Comparison of ENCODE assay signal across 14 mouse cellular contexts in genomic region chr17:34559895-34560294, GRCm38 (mm10). TPM values are rescaled to one million over a fixed set of nuclear protein-coding genes. Genes with fewer than 3 reads are reported as not detected.
DNase-seq lines count a peak whose midpoint lies in the region; ATAC-seq and TF ChIP-seq lines count a peak whose summit lies in the region.
"Had no signal": no experiment of that assay in that cellular context is flagged by ENCODE, and none has a peak within 500 bp of the region (broad histone marks: within the 10 kb centered on the region; RNA-seq: fewer than 3 reads in every experiment).

No protein-coding gene starts in this region.

- no peaks in the 10 kb centered on the region for H3K36me3 ChIP-seq in liver, embryonic 11.5 days (ENCODE audit: control insufficient read depth, insufficient read depth, low read length)
- no peaks in the 10 kb centered on the region for H3K36me3 ChIP-seq in liver, embryonic 14.5 days (replicated peaks; ENCODE audit: control insufficient read depth, insufficient read depth, low read depth)
- H3K36me3 ChIP-seq in stomach, postnatal 0 days (ENCODE audit: control insufficient read depth, insufficient read depth, low read length), result no peaks in the 10 kb centered on the region
- no peaks in the 10 kb centered on the region for H3K36me3 ChIP-seq in hindbrain, embryonic 12.5 days
- H3K36me3 ChIP-seq: heart, embryonic 15.5 days had no signal

- H3K9me3 ChIP-seq in liver, embryonic 11.5 days (ENCODE audit: control insufficient read depth, low read length), result no peaks in the 10 kb centered on the region
- no peaks in the 10 kb centered on the region for H3K9me3 ChIP-seq in liver, embryonic 14.5 days (ENCODE audit: control insufficient read depth, low read length)
- no peaks in the 10 kb centered on the region for H3K9me3 ChIP-seq in stomach, postnatal 0 days (ENCODE audit: control insufficient read depth, low read length)
- H3K9me3 ChIP-seq in hindbrain, embryonic 12.5 days (replicated peaks), result no peaks in the 10 kb centered on the region
- H3K9me3 ChIP-seq: heart, embryonic 15.5 days; megakaryocyte, embryonic 14.5 days had no signal

- ATAC-seq in liver, embryonic 11.5 days (replicated peaks; ENCODE audit: low FRiP score), result no peak; the same call in 1 of the 2 replicates
- peak; percentile 55; the same call in 1 of the 2 replicates for ATAC-seq in liver, embryonic 14.5 days (ENCODE audit: insufficient read depth)
- peak; percentile 52; the same call in 1 of the 2 replicates for ATAC-seq in stomach, postnatal 0 days (ENCODE audit: low FRiP score, low TSS enrichment)
- ATAC-seq in hindbrain, embryonic 12.5 days (ENCODE audit: low FRiP score), result no peak
- ATAC-seq: hindbrain, postnatal 0 days had no signal

- no peak overlapping the region for H3K27ac ChIP-seq in liver, embryonic 11.5 days (ENCODE audit: low read depth, low read length)
- H3K27ac ChIP-seq in liver, embryonic 14.5 days, result no peak overlapping the region
- H3K27ac ChIP-seq in stomach, postnatal 0 days (replicated peaks), result no peak overlapping the region
- H3K27ac ChIP-seq in hindbrain, embryonic 12.5 days, result no peak overlapping the region
- H3K27ac ChIP-seq: heart, embryonic 15.5 days; hindbrain, postnatal 0 days had no signal

- peak; percentile 46 for TF ChIP-seq CTCF in liver, embryonic 14.5 days (IDR thresholded peaks at IDR 0.05; ENCODE audit: low read depth)
- TF ChIP-seq CTCF in stomach, postnatal 0 days (IDR thresholded peaks at IDR 0.05; ENCODE audit: low read depth), result peak; percentile 61

- no peak for TF ChIP-seq EP300 in liver, embryonic 14.5 days (IDR thresholded peaks at IDR 0.05; ENCODE audit: low read depth)
- no peak for TF ChIP-seq EP300 in stomach, postnatal 0 days (optimal IDR thresholded peaks at IDR 0.05)

- H3K4me2 ChIP-seq in liver, embryonic 11.5 days, result no peak overlapping the region
- H3K4me2 ChIP-seq in liver, embryonic 14.5 days (ENCODE audit: low read depth), result no peak overlapping the region
- no peak overlapping the region for H3K4me2 ChIP-seq in stomach, postnatal 0 days (replicated peaks; ENCODE audit: low read depth)
- H3K4me2 ChIP-seq in hindbrain, embryonic 12.5 days (replicated peaks), result no peak overlapping the region
- H3K4me2 ChIP-seq: heart, embryonic 15.5 days had no signal

- peaks cover 6% of the 10 kb centered on the region for H3K4me1 ChIP-seq in liver, embryonic 11.5 days (replicated peaks; ENCODE audit: control insufficient read depth, insufficient read depth, low read length)
- H3K4me1 ChIP-seq in liver, embryonic 14.5 days (replicated peaks; ENCODE audit: control insufficient read depth in 2 of 2, insufficient read depth in 2 of 2, low read length in 1 of 2), result peaks cover 3 to 4% of the 10 kb centered on the region in 2 experiments; a peak in 3 of 4 replicates
- peaks cover 3% of the 10 kb centered on the region; the same call in 1 of the 2 replicates for H3K4me1 ChIP-seq in stomach, postnatal 0 days (replicated peaks; ENCODE audit: control insufficient read depth, insufficient read depth)
- peaks cover 12% of the 10 kb centered on the region for H3K4me1 ChIP-seq in hindbrain, embryonic 12.5 days

- no peak overlapping the region for H3K9ac ChIP-seq in liver, embryonic 11.5 days (ENCODE audit: low read depth, low read length)
- no peak overlapping the region for H3K9ac ChIP-seq in liver, embryonic 14.5 days (replicated peaks)
- H3K9ac ChIP-seq in stomach, postnatal 0 days (ENCODE audit: low read length), result no peak overlapping the region
- H3K9ac ChIP-seq in hindbrain, embryonic 12.5 days, result no peak overlapping the region
- H3K9ac ChIP-seq: heart, embryonic 15.5 days had no signal

- 21% methylated on average over 15 of the region's 15 CpGs for WGBS in liver, embryonic 11.5 days
- 15% methylated on average over 15 of the region's 15 CpGs for WGBS in liver, embryonic 14.5 days (ENCODE audit: insufficient replicate concordance)
- 20% methylated on average over 14 of the region's 15 CpGs for WGBS in stomach, postnatal 0 days
- 26% methylated on average over 15 of the region's 15 CpGs for WGBS in hindbrain, embryonic 12.5 days

- DNase-seq in liver (peak; percentile 65), ZHBTc4 (ENCODE audit: low read depth, low spot score) (peak; percentile 74), MN1 (ENCODE audit: low spot score) (no peak)
- DNase-seq in liver, embryonic 11.5 days (ENCODE audit: low spot score), result no peak
- DNase-seq in liver, embryonic 14.5 days (ENCODE audit: low read depth in 3 of 3, low spot score in 3 of 3), result peak in 1 of 3 experiments; percentile 20
- peak; percentile 69 for DNase-seq in stomach, postnatal 0 days (ENCODE audit: low spot score)
- DNase-seq in heart, postnatal 36 days, result no peak
- DNase-seq: cerebellum, adult 8-10 months; kidney, postnatal 25 days had no signal

- H3K4me3 ChIP-seq in liver, embryonic 11.5 days (ENCODE audit: low read depth, low read length), result no peak overlapping the region
- H3K4me3 ChIP-seq in liver, embryonic 14.5 days (ENCODE audit: insufficient read depth in 1 of 2, low read depth in 2 of 2, low read length in 2 of 2), result no peak overlapping the region
- H3K4me3 ChIP-seq in stomach, postnatal 0 days (ENCODE audit: low read depth, low read length), result no peak overlapping the region
- no peak overlapping the region for H3K4me3 ChIP-seq in hindbrain, embryonic 12.5 days
- H3K4me3 ChIP-seq: heart, embryonic 15.5 days; megakaryocyte, embryonic 14.5 days had no signal

- no peaks in the 10 kb centered on the region for H3K27me3 ChIP-seq in liver, embryonic 11.5 days (replicated peaks; ENCODE audit: control insufficient read depth, insufficient read depth, low read length)
- no peaks in the 10 kb centered on the region for H3K27me3 ChIP-seq in liver, embryonic 14.5 days (ENCODE audit: control insufficient read depth, insufficient read depth, low read length)
- no peaks in the 10 kb centered on the region for H3K27me3 ChIP-seq in stomach, postnatal 0 days (ENCODE audit: control insufficient read depth, insufficient read depth, low read length)
- no peaks in the 10 kb centered on the region for H3K27me3 ChIP-seq in hindbrain, embryonic 12.5 days
- H3K27me3 ChIP-seq: heart, embryonic 15.5 days had no signal

- intact Hi-C loops in heart, postnatal 36 days (cut with DNase I), result no loop called here

RNA-seq across cellular contexts. Expression of gene Notch4, which starts 4.2 kb away (rescaled TPM):
- 2.2 and 4.1 TPM in 2 replicates for polyA plus RNA-seq in liver, embryonic 11.5 days (2014; fragmentation: Nextera tagmentation; extraction: Ambion mirVana)
- polyA plus RNA-seq in liver, embryonic 14.5 days (2012; rRNA removed), result 0.99 and 1.6 TPM in 2 replicates
- 0.58 and 0.67 TPM in 2 replicates for polyA plus RNA-seq in liver, embryonic 14.5 days (2014; fragmentation: Nextera tagmentation; extraction: Ambion mirVana)
- 2.4 and 3.1 TPM in 2 replicates for polyA plus RNA-seq in stomach, postnatal 0 days (2015; fragmentation: Nextera tagmentation; extraction: Ambion mirVana)
- polyA plus RNA-seq in hindbrain, embryonic 12.5 days (2016; fragmentation: Nextera tagmentation; extraction: Ambion mirVana), result 8.9 and 13.1 TPM in 2 replicates
- total RNA-seq in heart, postnatal 36 days (2021), result 10 to 100 TPM; 33.0 to 48.6 TPM

RNA-seq across cellular contexts. Expression of gene Gpsm3, which starts 29.7 kb away (rescaled TPM):
- 18.5 and 19.8 TPM in 2 replicates for polyA plus RNA-seq in liver, embryonic 11.5 days (2014; fragmentation: Nextera tagmentation; extraction: Ambion mirVana)
- polyA plus RNA-seq in liver, embryonic 14.5 days (2012; rRNA removed), result 2.9 and 4.2 TPM in 2 replicates
- 8.1 and 9.8 TPM in 2 replicates for polyA plus RNA-seq in liver, embryonic 14.5 days (2014; fragmentation: Nextera tagmentation; extraction: Ambion mirVana)
- polyA plus RNA-seq in stomach, postnatal 0 days (2015; fragmentation: Nextera tagmentation; extraction: Ambion mirVana), result 7.8 and 8.2 TPM in 2 replicates
- polyA plus RNA-seq in hindbrain, embryonic 12.5 days (2016; fragmentation: Nextera tagmentation; extraction: Ambion mirVana), result 3.5 and 4.3 TPM in 2 replicates
- total RNA-seq in heart, postnatal 36 days (2021), result 1 to 10 TPM; 4.7 to 4.8 TPM

RNA-seq across cellular contexts. Expression of gene Pbx2, which starts 31.2 kb away (rescaled TPM):
- 10.4 and 11.4 TPM in 2 replicates for polyA plus RNA-seq in liver, embryonic 11.5 days (2014; fragmentation: Nextera tagmentation; extraction: Ambion mirVana)
- 21.1 and 22.7 TPM in 2 replicates for polyA plus RNA-seq in liver, embryonic 14.5 days (2012; rRNA removed)
- polyA plus RNA-seq in liver, embryonic 14.5 days (2014; fragmentation: Nextera tagmentation; extraction: Ambion mirVana), result 2.7 and 3.3 TPM in 2 replicates
- 4.3 and 4.6 TPM in 2 replicates for polyA plus RNA-seq in stomach, postnatal 0 days (2015; fragmentation: Nextera tagmentation; extraction: Ambion mirVana)
- polyA plus RNA-seq in hindbrain, embryonic 12.5 days (2016; fragmentation: Nextera tagmentation; extraction: Ambion mirVana), result 17.9 and 18.7 TPM in 2 replicates
- total RNA-seq in heart, postnatal 36 days (2021), result 10 to 100 TPM; 18.0 to 19.6 TPM

RNA-seq across cellular contexts. Expression of gene Ager, which starts 37.8 kb away (rescaled TPM):
- polyA plus RNA-seq in liver, embryonic 11.5 days (2014; fragmentation: Nextera tagmentation; extraction: Ambion mirVana), result 1.3 and 1.7 TPM in 2 replicates
- 1.3 TPM in 2 replicates for polyA plus RNA-seq in liver, embryonic 14.5 days (2012; rRNA removed)
- 0.41 and 0.53 TPM in 2 replicates for polyA plus RNA-seq in liver, embryonic 14.5 days (2014; fragmentation: Nextera tagmentation; extraction: Ambion mirVana)
- 1.5 and 1.8 TPM in 2 replicates for polyA plus RNA-seq in stomach, postnatal 0 days (2015; fragmentation: Nextera tagmentation; extraction: Ambion mirVana)
- polyA plus RNA-seq in hindbrain, embryonic 12.5 days (2016; fragmentation: Nextera tagmentation; extraction: Ambion mirVana), result 1.9 and 2.9 TPM in 2 replicates
- under 1 TPM; 0.24 to 0.47 TPM for total RNA-seq in heart, postnatal 36 days (2021)

RNA-seq across cellular contexts. Expression of gene Btnl6, which starts 42.7 kb away (rescaled TPM):
- polyA plus RNA-seq in liver, embryonic 11.5 days (2014; fragmentation: Nextera tagmentation; extraction: Ambion mirVana), result not detected in 2 replicates
- not detected in 2 replicates for polyA plus RNA-seq in liver, embryonic 14.5 days (2012; rRNA removed)
- not detected in 2 replicates for polyA plus RNA-seq in liver, embryonic 14.5 days (2014; fragmentation: Nextera tagmentation; extraction: Ambion mirVana)
- 1.1 TPM in 2 replicates for polyA plus RNA-seq in stomach, postnatal 0 days (2015; fragmentation: Nextera tagmentation; extraction: Ambion mirVana)
- not detected in 2 replicates for polyA plus RNA-seq in hindbrain, embryonic 12.5 days (2016; fragmentation: Nextera tagmentation; extraction: Ambion mirVana)
- not detected for total RNA-seq in heart, postnatal 36 days (2021)
- total RNA-seq: hindbrain, postnatal 0 days had no signal
- polyA plus RNA-seq: gonadal fat pad, adult 2 months; heart, embryonic 15.5 days had no signal

Comparison
In these comparisons a context has a peak if more than half of its experiments do, and no peak if none do; other contexts are left out.
1. DNase-seq: peak in liver (single experiment), ZHBTc4 (single experiment) and stomach, postnatal 0 days (single experiment); none in liver, embryonic 11.5 days (single experiment), heart, postnatal 36 days (0 of 2) and MN1 (single experiment).
2. ATAC-seq: peak in liver, embryonic 14.5 days (single experiment) and stomach, postnatal 0 days (single experiment); none in liver, embryonic 11.5 days (single experiment) and hindbrain, embryonic 12.5 days (single experiment).